Mouse (Mus musculus) embryo, embryonic 11 days (tissue): ENCODE data around the gene Fam89b.

Experiments used
- DNase-seq: peaks from one replicate; pipeline ENCODE4 v3.0.0-alpha.2; 2015

The Fam89b gene

GRCm38 (mm10) chr19:5729444-5729815, at the start of gene Fam89b:
Gene Fam89b (minus strand): TSS chr19:5729653.
- peak; percentile 95 for DNase-seq

DNA sequence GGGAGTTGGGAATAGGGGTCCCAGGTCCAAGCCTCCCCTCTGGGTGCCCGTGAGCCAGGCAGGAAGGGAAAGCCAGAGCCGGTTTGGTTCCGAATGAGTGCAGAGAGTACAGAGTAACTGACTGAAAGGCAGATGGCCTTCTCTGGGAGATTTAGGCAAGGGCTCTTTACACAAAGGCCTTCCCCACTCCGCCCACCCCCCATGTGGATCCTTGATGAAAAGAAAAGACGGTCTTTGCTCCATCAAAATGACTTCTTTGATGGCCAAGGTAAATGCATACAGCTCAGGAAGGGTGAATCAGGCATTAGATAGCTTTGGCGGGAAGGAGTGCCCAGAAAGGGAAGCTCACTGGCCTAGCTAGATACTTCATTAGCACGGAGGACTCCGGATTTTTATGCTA, 48.9 kb upstream of the Fam89b start:
- no peak for DNase-seq

GRCm38 (mm10) chr19:5777387-5778032, 48.1 kb upstream of the Fam89b start:
- no peak for DNase-seq

DNA sequence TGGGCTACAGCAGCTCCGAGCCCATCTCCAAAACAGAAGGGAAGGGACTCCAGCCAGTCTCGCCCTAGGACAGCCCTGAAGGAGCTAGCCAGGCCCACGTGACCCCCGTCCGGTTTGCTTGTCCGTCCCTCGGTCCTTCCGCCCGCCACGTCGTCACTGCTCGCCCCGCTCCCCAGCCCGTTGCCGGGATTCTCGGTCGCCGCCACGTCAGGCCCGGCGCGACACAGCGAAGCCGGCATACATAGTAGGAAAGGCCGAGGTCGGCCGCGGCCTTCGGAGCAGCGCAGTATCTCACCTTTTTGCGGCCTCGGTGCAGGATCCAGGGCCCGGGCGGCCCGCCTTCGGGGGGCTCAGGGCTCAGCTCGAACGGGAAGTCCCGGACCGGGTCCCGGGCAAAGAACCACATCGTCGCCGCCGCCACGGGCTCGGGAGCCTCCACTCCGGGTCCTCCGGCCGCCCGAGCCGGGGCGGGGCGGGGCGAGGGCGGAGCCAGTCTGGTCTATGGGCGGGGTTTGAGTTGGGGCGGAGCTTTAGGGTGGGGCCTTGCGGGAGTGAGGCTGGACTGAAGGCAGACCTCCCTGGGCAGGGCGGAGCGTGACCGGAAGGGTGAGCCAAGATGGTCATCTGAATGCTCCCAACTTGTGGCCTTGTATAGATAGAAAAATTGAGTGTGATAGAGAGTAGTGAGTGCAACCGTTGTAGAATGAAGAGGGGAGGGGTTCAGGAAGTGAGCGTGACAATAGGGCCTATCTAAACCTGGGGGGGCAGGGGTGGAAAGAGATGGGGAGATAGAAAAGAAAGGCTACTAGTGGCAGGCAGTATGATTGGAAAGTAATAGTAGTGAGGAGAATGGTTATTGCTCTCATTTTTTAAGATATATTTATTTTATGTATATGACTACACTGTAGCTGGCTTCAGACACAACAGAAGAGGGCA, 41.7 kb upstream of the Fam89b start, which contains the start of gene Scyl1:
TSS of gene Scyl1 (minus strand) at position 495 of the 936 bp plus-strand sequence.
- peak; percentile 92 for DNase-seq

DNA sequence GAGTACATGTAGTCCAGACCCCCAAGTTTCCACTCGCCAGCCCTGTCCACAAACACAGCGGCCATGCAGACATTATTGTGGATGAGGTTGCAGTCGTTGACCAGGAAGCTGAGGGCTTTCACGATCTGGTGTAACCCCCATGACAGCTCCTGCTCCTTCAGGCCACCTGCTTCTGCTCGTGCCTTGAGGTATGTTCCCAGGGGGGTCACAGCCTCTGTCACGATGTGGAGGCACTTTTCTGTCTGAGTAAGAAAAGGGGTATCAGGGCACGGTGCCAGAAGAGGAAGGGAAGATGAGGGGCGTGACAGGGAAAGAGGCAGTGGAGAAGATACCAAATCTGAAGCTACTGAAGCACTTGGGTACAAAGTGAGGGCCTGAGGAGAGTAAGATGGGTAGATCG, 40.9 kb upstream of the Fam89b start:
- no peak for DNase-seq

DNA sequence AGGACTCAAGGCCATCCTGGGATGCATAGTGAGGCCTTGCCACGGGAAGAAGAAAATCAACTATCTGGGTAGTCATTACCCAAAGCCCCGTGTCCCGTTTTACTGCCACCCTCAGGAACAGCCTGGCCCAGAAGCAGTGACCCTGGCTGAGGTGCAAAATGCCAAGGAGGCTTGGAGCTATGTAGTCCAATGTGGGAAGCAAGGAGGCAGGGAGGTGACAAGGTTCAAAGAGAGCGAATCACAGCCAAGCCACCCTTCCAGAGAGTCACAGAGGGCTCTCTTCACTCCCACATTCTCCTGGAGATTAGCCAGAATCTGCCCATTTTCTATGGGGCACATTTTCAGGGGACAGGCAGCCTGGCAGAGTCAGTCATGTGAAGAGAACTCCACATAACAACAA, 37.8 kb upstream of the Fam89b start:
- no peak for DNase-seq

DNA sequence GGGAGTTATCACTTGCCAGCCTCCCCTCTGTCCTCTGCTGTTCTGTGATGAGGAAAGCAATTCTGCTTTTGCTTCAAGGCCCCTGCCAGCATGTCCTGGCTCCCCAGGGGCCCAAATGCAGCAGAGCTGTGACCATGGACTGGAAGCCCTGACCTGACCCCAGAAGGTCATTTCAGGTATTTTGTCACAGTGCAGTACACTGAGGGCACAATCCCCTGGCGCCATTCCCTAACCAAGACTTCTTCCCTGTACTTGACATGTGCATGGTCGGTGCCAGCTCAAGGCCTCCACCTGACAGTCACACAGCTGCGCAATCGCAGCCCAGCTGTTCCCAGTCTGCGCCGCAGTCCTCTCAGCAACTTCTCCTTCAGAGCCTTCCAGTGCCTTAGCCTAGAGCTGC, 33.7 kb upstream of the Fam89b start:
- DNase-seq, result no peak

DNA sequence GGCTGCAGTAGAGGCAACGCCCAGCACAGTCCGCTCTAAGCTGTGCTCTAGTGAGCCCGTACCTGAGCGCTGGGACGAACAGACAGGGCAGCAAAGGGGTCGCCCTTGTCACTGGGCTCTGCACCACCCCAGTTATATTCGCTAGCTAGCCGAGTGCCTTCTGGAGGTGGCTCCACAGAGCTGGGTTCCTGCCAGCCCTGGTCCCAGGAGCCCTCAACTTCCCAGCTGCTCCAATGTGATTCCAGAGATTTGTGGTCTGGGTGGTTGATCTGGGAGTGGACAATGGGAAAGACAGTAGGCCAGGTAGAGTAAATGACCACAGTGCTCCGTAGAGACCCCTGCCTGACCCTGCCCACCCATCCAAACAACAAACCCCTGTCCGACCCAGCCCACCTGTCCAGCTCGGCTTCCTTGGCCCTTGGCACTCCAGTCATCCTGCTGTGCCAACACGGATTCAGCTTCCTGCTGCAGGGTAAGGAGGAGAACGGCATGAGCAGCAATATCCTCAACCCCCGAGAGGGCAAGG, 29.5 kb upstream of the Fam89b start:
- DNase-seq, result no peak

DNA sequence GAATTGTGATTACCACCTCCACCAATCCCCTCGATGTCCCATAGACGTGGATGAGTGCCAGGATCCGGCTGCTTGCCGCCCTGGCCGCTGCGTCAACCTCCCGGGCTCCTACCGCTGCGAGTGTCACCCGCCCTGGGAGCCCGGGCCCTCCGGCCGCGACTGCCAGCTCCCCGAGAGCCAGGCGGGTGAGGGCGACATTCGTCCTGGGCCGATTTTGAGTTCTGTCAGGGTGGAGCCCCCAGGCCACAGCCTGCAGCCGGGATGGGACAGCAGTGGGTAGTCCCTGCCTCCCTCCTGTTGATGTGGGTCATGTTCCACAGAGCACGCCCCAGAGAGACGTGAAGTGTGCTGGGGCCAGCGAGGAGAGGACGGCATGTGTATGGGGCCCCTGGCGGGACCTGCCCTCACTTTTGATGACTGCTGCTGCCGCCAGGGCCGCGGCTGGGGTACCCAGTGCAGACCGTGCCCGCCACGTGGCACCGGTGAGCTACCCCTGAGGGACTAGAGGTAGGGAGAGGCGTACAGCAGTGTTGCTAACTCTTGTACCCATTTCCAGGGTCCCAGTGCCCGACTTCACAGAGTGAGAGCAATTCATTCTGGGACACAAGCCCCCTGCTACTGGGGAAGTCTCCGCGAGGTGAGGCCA, 27.7 kb upstream of the Fam89b start:
- DNase-seq, result peak; percentile 32

GRCm38 (mm10) chr19:5756321-5756985, 27.0 kb upstream of the Fam89b start:
- DNase-seq, result peak; percentile 28

- DNase-seq, result peak; percentile 58
Measured at GRCm38 (mm10) chr19:5751742-5752141, 22.3 kb upstream of the Fam89b start.

GRCm38 (mm10) chr19:5750951-5751350, 21.5 kb upstream of the Fam89b start:
- no peak for DNase-seq

DNA sequence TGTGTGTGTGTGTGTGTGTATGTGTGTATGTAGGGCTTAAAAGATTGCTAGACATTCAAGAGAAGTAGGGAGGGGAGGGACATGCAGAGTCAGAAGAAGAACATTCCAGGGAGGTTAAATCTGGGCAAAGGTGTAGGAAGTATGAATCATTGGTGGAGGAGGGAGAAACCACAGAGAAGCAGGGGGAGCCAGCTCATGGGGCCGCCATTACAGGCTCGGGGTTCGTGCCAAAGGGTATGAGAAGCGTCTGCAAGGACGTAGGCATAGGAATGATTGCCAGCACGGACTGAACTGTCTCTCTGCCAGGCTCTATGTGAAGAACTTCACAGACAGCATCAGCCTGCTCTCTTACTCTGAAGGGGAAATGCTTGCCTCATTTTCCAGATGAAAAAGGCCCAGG, 20.0 kb upstream of the Fam89b start:
- no peak for DNase-seq

GRCm38 (mm10) chr19:5746907-5747363, 17.5 kb upstream of the Fam89b start:
- DNase-seq, result no peak

- no peak for DNase-seq
Measured at GRCm38 (mm10) chr19:5745756-5746710, 16.6 kb upstream of the Fam89b start.

- no peak for DNase-seq
Measured at GRCm38 (mm10) chr19:5743576-5743975, 14.1 kb upstream of the Fam89b start.

DNA sequence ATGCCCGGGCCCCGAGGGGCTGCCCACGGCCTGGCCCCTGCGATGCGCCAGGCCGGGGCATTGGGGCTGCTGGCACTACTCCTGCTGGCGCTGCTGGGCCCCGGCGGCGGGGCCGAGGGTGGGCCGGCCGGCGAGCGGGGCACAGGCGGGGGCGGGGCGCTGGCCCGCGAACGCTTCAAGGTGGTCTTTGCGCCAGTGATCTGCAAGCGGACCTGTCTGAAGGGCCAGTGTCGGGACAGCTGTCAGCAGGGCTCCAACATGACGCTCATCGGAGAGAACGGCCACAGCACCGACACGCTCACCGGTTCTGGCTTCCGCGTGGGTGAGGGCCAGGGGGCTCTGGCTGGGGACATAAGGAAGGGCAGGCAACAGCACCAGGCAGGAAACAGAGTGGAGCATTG, 12.8 kb upstream of the Fam89b start:
- DNase-seq, result no peak

DNA sequence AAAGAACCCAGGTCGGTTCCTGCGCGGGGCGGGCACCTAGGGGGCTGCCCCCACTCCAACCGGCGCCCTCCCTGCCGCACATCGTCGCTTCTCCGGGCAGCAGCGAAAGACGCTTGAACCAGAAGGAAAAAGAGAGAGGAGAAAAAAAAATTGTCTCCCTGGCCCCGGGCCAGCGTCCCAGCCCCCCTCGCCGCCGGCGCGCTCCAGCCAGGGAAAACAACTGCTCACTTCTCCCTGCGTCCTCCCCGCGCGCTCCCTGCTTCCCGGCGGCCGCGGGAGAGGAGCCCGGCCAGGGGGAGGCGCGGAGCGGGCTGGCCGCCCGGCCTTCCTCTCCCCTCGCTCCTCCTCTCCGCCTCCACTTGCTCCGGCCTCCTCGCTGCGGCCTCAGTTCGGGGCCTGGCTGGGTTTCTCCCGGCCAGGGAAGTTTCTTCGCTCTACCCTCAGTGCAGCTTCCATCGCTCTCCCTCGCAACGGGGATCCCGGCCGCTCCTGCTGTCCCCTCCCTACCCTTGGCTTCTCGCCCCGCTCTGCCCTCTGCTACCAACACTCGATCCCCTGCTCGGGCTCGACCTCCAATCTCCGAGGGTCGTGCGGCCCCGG, 12.3 kb upstream of the Fam89b start:
- DNase-seq, result peak; percentile 76

DNA sequence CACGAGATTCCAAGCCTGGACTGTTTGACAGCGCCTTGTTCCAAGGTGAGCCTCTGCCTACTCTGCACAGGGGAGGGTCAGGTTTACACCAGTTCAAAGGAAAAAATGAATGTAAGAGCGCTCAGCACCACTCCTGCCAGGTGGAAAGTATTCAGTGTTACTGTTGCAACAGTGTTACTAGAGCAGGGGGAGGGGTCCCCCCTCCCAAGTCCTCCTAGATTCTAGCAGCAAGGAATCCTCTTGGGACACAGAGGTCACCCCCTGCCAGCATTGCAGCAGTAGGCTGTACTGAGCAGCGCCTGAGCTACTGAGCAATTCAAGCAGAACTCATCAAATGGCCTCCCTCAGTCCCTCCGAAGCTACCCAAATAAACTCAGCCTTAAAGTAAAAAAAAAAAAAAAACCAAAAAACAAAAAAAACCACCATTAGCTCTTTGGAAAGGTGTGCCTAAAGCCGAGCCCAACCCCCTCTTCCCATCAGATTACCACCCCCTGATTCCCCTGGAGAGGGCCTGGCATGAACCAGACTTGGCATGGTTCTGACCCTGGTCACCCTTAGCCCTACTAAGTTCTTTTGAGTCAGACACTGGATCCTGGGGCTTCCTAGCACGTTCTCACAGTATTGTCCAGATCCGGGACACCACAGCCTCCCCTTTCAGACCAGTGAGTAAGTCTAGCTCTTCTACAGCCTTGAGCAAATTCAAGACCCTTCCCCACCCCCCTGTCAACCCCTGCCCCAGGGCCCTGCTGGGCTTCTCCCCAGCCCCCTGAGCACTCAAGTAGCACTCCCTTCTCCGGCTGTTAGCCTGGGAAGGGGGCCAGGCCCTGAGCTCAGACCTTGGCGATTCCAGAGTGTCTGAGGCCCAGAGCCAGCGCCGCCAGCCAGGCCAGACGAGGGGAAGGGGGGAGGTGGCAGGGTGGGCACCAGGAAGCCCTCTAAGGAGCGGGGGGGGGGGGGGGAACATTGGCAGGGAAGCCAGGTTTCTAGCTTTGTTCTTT, 11.2 kb upstream of the Fam89b start, which contains the start of gene Ltbp3:
TSS of gene Ltbp3 (plus strand) at position 585 of the 998 bp plus-strand sequence.
- no peak for DNase-seq

GRCm38 (mm10) chr19:5739446-5739845, 10.0 kb upstream of the Fam89b start:
- DNase-seq, result no peak
